Mouse (Mus musculus) ES-Bruce4 (cell line): ENCODE data around the gene Aldh1a7.

Experiments
- CTCF ChIP-seq: IDR thresholded peaks from one replicate; pipeline ENCODE4 v1.8.1; 2011; ENCODE audit warnings: low read depth, low read length
- POLR2A ChIP-seq: IDR thresholded peaks from one replicate; pipeline ENCODE4 v1.8.1; 2011; ENCODE audit warnings: low read length; ENCODE audit not compliant: insufficient read depth

DNA sequence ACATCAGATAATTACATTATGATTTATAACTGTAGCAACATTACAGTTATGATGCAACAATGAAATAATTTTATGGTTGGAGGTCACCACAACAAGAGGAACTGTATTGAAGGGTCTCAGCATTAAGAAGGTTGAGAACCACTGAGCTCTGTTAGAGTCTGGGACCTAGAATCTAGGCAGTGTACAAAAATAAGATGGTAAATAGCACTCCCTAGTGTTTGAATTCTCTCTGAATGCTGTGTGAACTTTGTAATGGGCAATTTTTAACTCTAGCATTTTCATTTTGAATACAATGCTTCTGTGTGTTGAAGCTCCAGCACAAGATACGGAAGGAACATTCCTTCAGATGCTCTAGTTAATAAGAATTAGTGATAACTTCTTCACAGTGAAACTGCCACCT, 916 bp upstream of the Aldh1a7 start:
- TF ChIP-seq CTCF (no peak), POLR2A (no peak)
